Mouse (Mus musculus): ENCODE measurements around the gene Taf6l.
"Not testable (repeated sequence)": the region's sequence is repeated elsewhere in the genome, so short reads cannot be mapped to it uniquely, and the experiment has no call there.

Gene Taf6l

GRCm38 (mm10) chr19:8735389-8736159, 50.6 kb downstream of the Taf6l start, which contains the start of gene Wdr74:
Gene Wdr74 (plus strand): TSS chr19:8735827.
- peak; percentile 89 to 92 for DNase-seq

DNA sequence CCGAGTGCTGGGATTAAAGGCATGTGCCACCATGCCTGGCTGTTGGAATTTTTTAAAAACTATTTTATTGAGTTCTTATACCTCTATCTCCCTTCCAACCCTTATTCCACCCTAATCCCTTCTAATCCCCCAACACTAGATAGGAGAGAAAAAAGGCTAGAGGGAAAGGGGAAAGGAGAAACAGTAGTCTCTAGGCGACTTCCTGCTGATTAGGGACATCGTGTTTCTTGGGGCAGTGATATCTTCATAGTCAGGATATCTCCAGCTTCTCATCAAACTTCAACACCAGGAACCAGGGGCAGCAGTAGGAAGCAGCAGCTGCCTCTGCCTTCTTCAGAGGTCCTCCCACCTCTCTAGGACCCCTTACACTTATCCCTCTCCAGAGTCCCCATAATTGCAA, 51.9 kb downstream of the Taf6l start:
- no peak for DNase-seq

- not testable (repeated sequence) for DNase-seq
Measured at GRCm38 (mm10) chr19:8728335-8729099, 57.7 kb downstream of the Taf6l start.

GRCm38 (mm10) chr19:8727495-8728114, 58.6 kb downstream of the Taf6l start:
- DNase-seq: no peak

DNA sequence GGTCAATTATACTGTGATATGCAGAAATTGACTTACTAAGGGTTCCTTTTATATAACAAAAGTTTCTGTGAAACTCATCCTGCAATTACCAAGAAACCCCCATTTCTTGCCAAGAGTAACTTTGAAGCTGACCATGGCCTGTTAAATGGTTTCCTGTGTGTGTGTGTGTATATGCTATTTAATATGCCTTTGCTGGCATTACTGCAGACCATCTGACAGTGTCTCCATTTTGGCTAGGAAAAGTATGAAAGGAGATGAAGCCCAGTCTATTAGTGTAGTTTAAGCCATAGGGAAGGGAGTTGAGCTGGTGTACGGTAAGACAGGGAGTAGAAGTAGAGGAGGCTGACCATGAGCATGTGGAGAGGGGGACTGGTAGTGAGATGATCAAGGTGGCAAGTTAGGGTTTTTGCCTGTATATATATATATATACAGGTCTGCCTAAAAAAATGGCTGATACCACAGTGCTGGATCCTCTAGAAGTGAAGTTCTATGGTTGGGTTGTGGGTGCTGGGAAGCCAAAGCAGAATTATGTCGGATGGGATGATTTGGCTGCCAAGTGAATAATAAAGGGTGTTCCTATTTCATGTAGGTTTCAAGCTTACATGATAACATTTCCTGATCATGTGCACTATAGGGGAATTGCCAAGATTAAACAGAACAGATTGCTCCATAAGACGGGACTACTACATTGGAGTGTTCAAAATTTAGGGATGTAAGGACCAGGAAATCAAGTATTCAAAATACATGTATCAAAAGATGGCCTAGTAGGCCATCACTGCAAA, 59.4 kb downstream of the Taf6l start:
- DNase-seq: no peak

- no peak for DNase-seq
Measured at GRCm38 (mm10) chr19:8725081-8725613, 61.1 kb downstream of the Taf6l start.
